Mouse (Mus musculus): ENCODE data around the gene Ptprg. TPM values are rescaled to one million over a fixed set of nuclear protein-coding genes. Genes with fewer than 3 reads are reported as not detected.
A peak's percentile ranks its signal among the peaks of the same experiment; 100 is the strongest.

Ptprg gene
- total and polyA plus RNA-seq, 2 experiments from 2014 or later, result 8.7 to 63.4 TPM

GRCm38 (mm10) chr14:11609857-11610582 lies 56.7 kb downstream of the Ptprg start:
- no peaks in the 10 kb centered on the region for H3K27me3 ChIP-seq (ENCODE audit: control insufficient read depth, insufficient read depth, low read length)
- no peaks in the 10 kb centered on the region for H3K36me3 ChIP-seq (replicated peaks; ENCODE audit: control insufficient read depth, insufficient read depth, low read length)
- no peak for DNase-seq (ENCODE audit: low spot score)
- H3K9me3 ChIP-seq (replicated peaks; ENCODE audit: control insufficient read depth, low read length), result no peaks in the 10 kb centered on the region
- H3K4me3 ChIP-seq (ENCODE audit: low read depth, low read length), result no peak overlapping the region
- no peak overlapping the region for H3K9ac ChIP-seq (replicated peaks; ENCODE audit: low read depth, low read length)
- H3K4me1 ChIP-seq (ENCODE audit: control insufficient read depth, insufficient read depth), result no peaks in the 10 kb centered on the region
- ATAC-seq (ENCODE audit: insufficient read depth, low read depth), result no peak
- no peak overlapping the region for H3K27ac ChIP-seq (ENCODE audit: low read depth)
- 82% methylated on average over 7 of the region's 7 CpGs for WGBS
- TF ChIP-seq EP300 (IDR thresholded peaks at IDR 0.05; ENCODE audit: low read depth) (no peak), CTCF (IDR thresholded peaks at IDR 0.05; ENCODE audit: low read depth) (no peak)
- H3K4me2 ChIP-seq (ENCODE audit: low read depth, low read length), result no peak overlapping the region

GRCm38 (mm10) chr14:11612426-11612825 lies 59.1 kb downstream of the Ptprg start:
- Histone ChIP-seq H3K36me3 (replicated peaks; ENCODE audit: control insufficient read depth, insufficient read depth, low read length) (no peaks in the 10 kb centered on the region), H3K27ac (ENCODE audit: low read depth) (no peak overlapping the region), H3K4me3 (ENCODE audit: low read depth, low read length) (no peak overlapping the region), H3K27me3 (ENCODE audit: control insufficient read depth, insufficient read depth, low read length) (no peaks in the 10 kb centered on the region), H3K9me3 (replicated peaks; ENCODE audit: control insufficient read depth, low read length) (no peaks in the 10 kb centered on the region), H3K4me2 (ENCODE audit: low read depth, low read length) (no peak overlapping the region), H3K4me1 (ENCODE audit: control insufficient read depth, insufficient read depth) (peaks cover 1% of the 10 kb centered on the region; the same call in 1 of the 2 replicates), H3K9ac (replicated peaks; ENCODE audit: low read depth, low read length) (no peak overlapping the region)
- WGBS, result 85% methylated on average over 5 of the region's 5 CpGs
- ATAC-seq (ENCODE audit: insufficient read depth, low read depth) (no peak), DNase-seq (ENCODE audit: low spot score) (no peak)
- TF ChIP-seq EP300 (IDR thresholded peaks at IDR 0.05; ENCODE audit: low read depth), result no peak
- TF ChIP-seq CTCF (IDR thresholded peaks at IDR 0.05; ENCODE audit: low read depth), result no peak

DNA sequence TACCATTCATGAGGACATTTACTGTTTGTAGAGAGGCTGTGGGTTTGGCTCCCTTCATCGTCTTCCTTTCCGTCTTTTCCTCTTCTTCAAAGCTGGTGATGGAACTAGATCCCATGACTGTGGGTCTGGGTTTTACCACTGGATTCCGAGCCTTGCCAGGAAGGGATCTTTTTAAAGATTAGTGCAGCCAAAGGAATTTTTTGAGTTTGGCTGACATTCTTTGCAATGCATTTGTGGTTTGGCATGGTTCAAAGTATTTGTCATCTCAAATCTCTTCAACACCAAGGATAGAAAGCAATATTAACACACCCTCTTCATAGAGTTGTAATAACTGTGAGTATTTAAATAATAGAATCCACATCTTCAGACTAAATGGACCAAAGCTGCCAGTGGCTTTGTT lies 59.8 kb downstream of the Ptprg start:
- DNase-seq (ENCODE audit: low spot score), result no peak
- no peaks in the 10 kb centered on the region for H3K36me3 ChIP-seq (replicated peaks; ENCODE audit: control insufficient read depth, insufficient read depth, low read length)
- H3K4me1 ChIP-seq (ENCODE audit: control insufficient read depth, insufficient read depth), result peaks cover 4% of the 10 kb centered on the region; the same call in 1 of the 2 replicates
- H3K27ac ChIP-seq (ENCODE audit: low read depth), result no peak overlapping the region
- H3K9ac ChIP-seq (replicated peaks; ENCODE audit: low read depth, low read length), result no peak overlapping the region
- no peak for ATAC-seq (ENCODE audit: insufficient read depth, low read depth)
- H3K4me2 ChIP-seq (ENCODE audit: low read depth, low read length), result no peak overlapping the region
- no peaks in the 10 kb centered on the region for H3K9me3 ChIP-seq (replicated peaks; ENCODE audit: control insufficient read depth, low read length)
- H3K27me3 ChIP-seq (ENCODE audit: control insufficient read depth, insufficient read depth, low read length), result no peaks in the 10 kb centered on the region
- H3K4me3 ChIP-seq (ENCODE audit: low read depth, low read length), result no peak overlapping the region
- TF ChIP-seq EP300 (IDR thresholded peaks at IDR 0.05; ENCODE audit: low read depth), result no peak
- no peak for TF ChIP-seq CTCF (IDR thresholded peaks at IDR 0.05; ENCODE audit: low read depth)
- WGBS, result 67% methylated on average over 3 of the region's 3 CpGs

DNA sequence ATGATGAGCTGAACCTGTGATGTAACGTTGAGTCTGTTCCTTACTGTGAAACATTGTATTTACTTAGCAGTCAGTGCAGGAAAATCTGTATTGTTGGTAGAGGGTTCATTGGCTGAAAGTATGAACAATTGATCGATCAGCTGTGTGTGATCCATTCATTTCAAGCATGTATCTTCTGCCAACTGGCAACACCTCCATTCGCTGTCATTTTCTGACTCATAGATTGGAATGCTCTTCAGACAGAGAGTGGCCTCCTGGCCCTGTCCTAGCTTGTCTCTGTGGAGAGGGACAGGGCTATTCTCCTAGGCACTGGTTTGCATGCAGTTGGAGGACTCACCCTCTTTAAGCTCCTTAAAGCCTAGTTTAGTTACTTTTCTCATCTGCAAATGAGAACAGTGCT lies 62.4 kb downstream of the Ptprg start:
- DNase-seq (ENCODE audit: low spot score) (no peak), ATAC-seq (ENCODE audit: insufficient read depth, low read depth) (no peak)
- no peak overlapping the region for H3K4me2 ChIP-seq (ENCODE audit: low read depth, low read length)
- 79% methylated on average over 3 of the region's 3 CpGs for WGBS
- no peak overlapping the region for H3K4me3 ChIP-seq (ENCODE audit: low read depth, low read length)
- TF ChIP-seq EP300 (IDR thresholded peaks at IDR 0.05; ENCODE audit: low read depth), result no peak
- TF ChIP-seq CTCF (IDR thresholded peaks at IDR 0.05; ENCODE audit: low read depth), result no peak
- H3K27me3 ChIP-seq (ENCODE audit: control insufficient read depth, insufficient read depth, low read length), result no peaks in the 10 kb centered on the region
- no peak overlapping the region for H3K9ac ChIP-seq (replicated peaks; ENCODE audit: low read depth, low read length)
- H3K9me3 ChIP-seq (replicated peaks; ENCODE audit: control insufficient read depth, low read length), result no peaks in the 10 kb centered on the region
- no peak overlapping the region for H3K27ac ChIP-seq (ENCODE audit: low read depth)
- H3K36me3 ChIP-seq (replicated peaks; ENCODE audit: control insufficient read depth, insufficient read depth, low read length), result no peaks in the 10 kb centered on the region
- peaks cover 4% of the 10 kb centered on the region; the same call in 1 of the 2 replicates for H3K4me1 ChIP-seq (ENCODE audit: control insufficient read depth, insufficient read depth)

DNA sequence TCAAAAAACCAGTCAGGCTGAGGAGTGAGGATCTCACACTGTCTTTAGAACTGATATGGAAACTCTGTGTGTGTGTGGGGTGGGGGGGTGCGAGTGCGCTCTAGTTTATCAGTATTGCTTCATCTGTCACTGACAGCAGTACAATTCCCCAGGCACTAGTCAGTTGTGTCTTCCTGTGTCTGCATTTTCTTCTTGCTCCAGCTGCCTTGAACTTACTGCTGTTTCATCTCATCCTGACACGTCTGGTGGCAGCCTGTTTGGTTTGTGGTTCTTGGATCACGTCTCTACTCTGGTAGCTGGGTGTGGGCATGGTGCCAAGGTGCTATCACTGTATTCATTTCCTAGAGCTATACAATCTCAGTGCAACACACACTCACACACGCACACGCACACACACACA lies 64.0 kb downstream of the Ptprg start:
- H3K36me3 ChIP-seq (replicated peaks; ENCODE audit: control insufficient read depth, insufficient read depth, low read length), result no peaks in the 10 kb centered on the region
- peak; percentile 51; the same call in 1 of the 2 replicates for ATAC-seq (ENCODE audit: insufficient read depth, low read depth)

More for the DNA sequence above, 64.0 kb downstream of the Ptprg start:
- no peak overlapping the region for H3K27ac ChIP-seq (ENCODE audit: low read depth)
- no peak overlapping the region for H3K4me2 ChIP-seq (ENCODE audit: low read depth, low read length)
- H3K4me3 ChIP-seq (ENCODE audit: low read depth, low read length), result no peak overlapping the region
- no peaks in the 10 kb centered on the region for H3K9me3 ChIP-seq (replicated peaks; ENCODE audit: control insufficient read depth, low read length)
- no peaks in the 10 kb centered on the region for H3K27me3 ChIP-seq (ENCODE audit: control insufficient read depth, insufficient read depth, low read length)
- peak; percentile 41 for DNase-seq (ENCODE audit: low spot score)
- no peak for TF ChIP-seq CTCF (IDR thresholded peaks at IDR 0.05; ENCODE audit: low read depth)
- no peak for TF ChIP-seq EP300 (IDR thresholded peaks at IDR 0.05; ENCODE audit: low read depth)
- WGBS, result 16% methylated on average over 6 of the region's 6 CpGs
- peaks cover 4% of the 10 kb centered on the region; the same call in 1 of the 2 replicates for H3K4me1 ChIP-seq (ENCODE audit: control insufficient read depth, insufficient read depth)
- no peak overlapping the region for H3K9ac ChIP-seq (replicated peaks; ENCODE audit: low read depth, low read length)
